Mouse (Mus musculus) ES-E14 (cell line): Measurements from ENCODE around the gene Six6. TPM values are rescaled to one million over a fixed set of nuclear protein-coding genes. Genes with fewer than 3 reads are reported as not detected.
A peak's percentile ranks its signal among the peaks of the same experiment; 100 is the strongest.

Source experiments
- DNase-seq: peaks from one replicate; pipeline ENCODE4 v3.0.0-alpha.2; 2013; ENCODE audit warnings: low read depth, low spot score
- H3K27ac ChIP-seq: 2 replicates; pipeline ENCODE4 v1.5.1; 2012; ENCODE audit warnings: low read depth, mild to moderate bottlenecking, low read length, moderate library complexity, mixed read lengths; ENCODE audit not compliant: poor library complexity, insufficient read depth, severe bottlenecking
- H3K36me3 ChIP-seq: 2 replicates; pipeline ENCODE4 v1.6.1; 2012; ENCODE audit warnings: mild to moderate bottlenecking, low read length, moderate library complexity, mixed read lengths; ENCODE audit not compliant: control insufficient read depth, poor library complexity, insufficient read depth, severe bottlenecking
- H3K4me1 ChIP-seq, 2 experiments: fragments of 150-350 bp in 1 of 2; sonication (generic) in 1 of 2; 2 replicates each; pipeline ENCODE4 v1.6.1; 2012; ENCODE audit warnings: low read length in 2 of 2, mild to moderate bottlenecking in 1 of 2, mixed read lengths in 1 of 2; ENCODE audit not compliant: control insufficient read depth in 2 of 2, insufficient read depth in 2 of 2, poor library complexity in 1 of 2
- H3K4me3 ChIP-seq, 2 experiments: fragments of 150-350 bp in 1 of 2; sonication (generic) in 1 of 2; 2 replicates each; pipeline ENCODE4 v1.5.1; 2012; ENCODE audit warnings: low read length in 2 of 2, low read depth in 1 of 2, mild to moderate bottlenecking in 1 of 2, mixed read lengths in 1 of 2; ENCODE audit not compliant: insufficient read depth in 1 of 2, poor library complexity in 1 of 2, severe bottlenecking in 1 of 2
- H3K9ac ChIP-seq: 2 replicates; pipeline ENCODE4 v1.6.1; 2012; ENCODE audit warnings: low read depth, mild to moderate bottlenecking, low read length, mixed read lengths; ENCODE audit not compliant: poor library complexity, insufficient read depth, severe bottlenecking
- H3K9me3 ChIP-seq: fragments of 150-350 bp; sonication (generic); 2 replicates; pipeline ENCODE4 v1.6.1; 2012; ENCODE audit warnings: low read depth, mild to moderate bottlenecking, low read length; ENCODE audit not compliant: control insufficient read depth, insufficient read depth
- CHD2 ChIP-seq: IDR thresholded peaks from 2 replicates; pipeline ENCODE4 v1.6.1; 2014; ENCODE audit warnings: mild to moderate bottlenecking, low read depth, low read length, inconsistent platforms
- HCFC1 ChIP-seq: IDR thresholded peaks from 2 replicates; pipeline ENCODE4 v1.6.1; 2012; ENCODE audit warnings: low read length, inconsistent platforms, borderline replicate concordance; ENCODE audit not compliant: insufficient read depth
- MAFK ChIP-seq: IDR thresholded peaks from 2 replicates; pipeline ENCODE4 v1.6.1; 2014; ENCODE audit warnings: mild to moderate bottlenecking, low read depth, low read length, inconsistent platforms; ENCODE audit not compliant: insufficient read depth
- ZC3H11A ChIP-seq: IDR thresholded peaks from 2 replicates; pipeline ENCODE4 v1.6.1; 2012; ENCODE audit warnings: low read depth, mild to moderate bottlenecking, inconsistent platforms, low read length, borderline replicate concordance
- ZNF384 ChIP-seq: IDR thresholded peaks from 2 replicates; pipeline ENCODE4 v1.6.1; 2012; ENCODE audit warnings: low read depth, low read length, inconsistent platforms
- in situ Hi-C, 2 experiments: fragments of 600-800 bp; cut with MboI; formaldehyde crosslinking; loops; one replicate each; pipeline ENCODE4 v1.15.1; 2025; ENCODE audit warnings: low sequenced_read_pairs in 2 of 2, inconsistent platforms in 1 of 2; ENCODE audit not compliant: unreplicated experiment in 2 of 2
- total RNA-seq: library from RNA; depleted of rRNA; stranded (reverse); fragments of 300-350 nt; gene quantifications from 2 replicates; pipeline ENCODE4 v1.2.3, GENCODE M21; 2012; rRNA removed

The Six6 gene
- total RNA-seq, result not detected in 2 replicates

DNA sequence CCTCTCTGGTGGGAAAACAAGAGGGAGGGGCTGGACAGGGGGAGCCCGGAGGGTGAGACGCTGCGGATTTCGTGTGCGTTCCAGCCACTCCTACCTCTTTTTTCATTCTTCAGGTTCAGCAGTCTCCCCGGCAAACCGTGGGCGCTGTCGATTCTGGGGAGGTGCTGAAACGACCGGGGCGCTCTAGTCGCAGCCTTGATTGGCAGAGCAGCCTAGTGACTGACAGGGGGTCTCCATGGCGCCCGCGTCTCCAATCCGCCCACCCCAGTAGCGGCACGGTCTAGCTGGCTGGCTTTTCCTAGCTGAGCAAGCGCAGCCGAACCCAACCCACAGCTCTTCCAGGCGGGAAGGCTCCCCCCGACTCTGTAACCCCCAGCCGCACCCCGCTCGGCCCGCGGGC lies at the start of gene Six6:
TSS of gene Six6 (plus strand) at position 277 of the 400 bp plus-strand sequence.
- Histone ChIP-seq H3K9me3 (no peaks in the 10 kb centered on the region), H3K4me3 (peak within 1 kb of the TSS; percentile 61 to 76), H3K27ac (no peak within 1 kb of the TSS), H3K4me1 (0 out of 4 replicates have a peak, but pooled peaks cover 0 to 3% of the 10 kb centered on the region in 2 experiments), H3K9ac (no peak within 1 kb of the TSS), H3K36me3 (no peaks in the 10 kb centered on the region)
- TF ChIP-seq CHD2, result no peak
- TF ChIP-seq ZNF384, result peak; percentile 64; the same call in 1 of the 2 replicates
- in situ Hi-C loops, result no loop called here
- peak; percentile 75 for DNase-seq

DNA sequence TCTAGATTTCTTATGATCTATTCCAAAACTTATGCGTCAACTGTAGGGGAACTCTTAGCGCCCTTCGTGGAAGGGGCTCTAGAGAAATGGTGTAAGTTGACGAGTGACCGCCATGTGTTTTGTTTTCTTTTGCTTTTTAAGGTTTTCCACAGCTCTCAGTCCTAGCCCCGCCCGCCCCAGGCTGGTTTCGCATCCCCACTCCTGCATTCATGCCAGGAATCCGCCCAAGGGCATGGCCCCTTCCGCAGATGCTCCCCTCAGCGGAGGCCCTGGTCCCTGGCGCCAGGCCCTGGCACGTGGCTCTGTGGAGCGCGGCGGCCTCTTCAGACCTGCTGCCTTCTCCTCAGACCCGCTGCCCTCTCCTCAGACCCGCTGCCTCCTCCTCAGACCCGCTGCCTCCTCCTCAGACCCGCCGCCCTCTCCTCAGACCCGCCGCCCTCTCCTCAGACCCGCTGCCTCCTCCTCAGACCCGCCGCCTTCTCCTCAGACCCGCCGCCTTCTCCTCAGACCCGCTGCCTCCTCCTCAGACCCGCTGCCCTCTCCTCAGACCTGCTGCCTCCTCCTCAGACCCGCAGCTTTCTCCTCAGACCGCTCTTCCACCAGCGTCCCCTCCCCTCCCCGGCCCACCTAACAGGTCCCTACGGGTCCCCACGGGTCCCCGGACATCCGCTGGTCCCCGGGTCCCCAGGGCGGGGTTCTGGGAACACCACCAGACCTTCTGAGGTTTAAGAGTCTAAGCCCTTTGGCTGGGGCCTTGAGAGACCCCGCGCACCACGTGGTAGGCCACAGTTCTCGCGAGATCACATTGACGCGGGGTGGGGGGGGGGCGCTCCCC lies 22.3 kb upstream of the Six6 start:
- peak overlapping the region; percentile 89 for H3K9ac ChIP-seq
- H3K4me3 ChIP-seq, result peak overlapping the region; percentile 60 to 75
- H3K27ac ChIP-seq, result peak overlapping the region; percentile 41
- in situ Hi-C loops, result no loop called here
- TF ChIP-seq MAFK, result no peak
- TF ChIP-seq CHD2, result peak; percentile 98
- TF ChIP-seq HCFC1, result peak; percentile 52; the same call in 1 of the 2 replicates
- TF ChIP-seq ZC3H11A, result no peak
- TF ChIP-seq ZNF384, result no peak
- no peaks in the 10 kb centered on the region for H3K9me3 ChIP-seq
- no peak for DNase-seq
- no peaks in the 10 kb centered on the region; the same call in 1 of the 2 replicates for H3K36me3 ChIP-seq
- H3K4me1 ChIP-seq, result no peaks in the 10 kb centered on the region

DNA sequence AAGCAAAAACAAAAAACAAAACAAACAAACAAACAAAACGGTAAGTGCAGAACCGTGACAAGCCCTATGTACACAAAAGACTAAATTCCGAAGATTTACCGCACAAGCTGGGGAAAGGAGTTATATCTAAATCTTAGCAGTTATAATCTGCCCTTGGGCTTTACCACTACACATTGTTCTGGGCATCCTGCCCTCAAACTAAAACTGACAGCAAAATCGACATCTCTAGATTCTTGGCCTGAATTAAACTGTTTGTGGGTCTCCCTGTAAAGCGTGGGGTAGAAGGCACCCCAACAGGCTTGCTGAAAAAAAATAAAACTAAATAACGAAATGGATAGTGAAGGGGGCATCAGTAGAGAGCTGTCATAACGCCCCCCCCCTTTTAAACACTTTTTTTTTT lies 2.9 kb upstream of the Six6 start:
- in situ Hi-C loops, result no loop called here
- no peak for DNase-seq
- Histone ChIP-seq H3K36me3 (no peaks in the 10 kb centered on the region), H3K4me1 (no peaks in the 10 kb centered on the region), H3K9ac (no peak overlapping the region), H3K9me3 (no peaks in the 10 kb centered on the region), H3K27ac (no peak overlapping the region), H3K4me3 (no peak overlapping the region)
- TF ChIP-seq MAFK, result no peak
- no peak for TF ChIP-seq HCFC1

DNA sequence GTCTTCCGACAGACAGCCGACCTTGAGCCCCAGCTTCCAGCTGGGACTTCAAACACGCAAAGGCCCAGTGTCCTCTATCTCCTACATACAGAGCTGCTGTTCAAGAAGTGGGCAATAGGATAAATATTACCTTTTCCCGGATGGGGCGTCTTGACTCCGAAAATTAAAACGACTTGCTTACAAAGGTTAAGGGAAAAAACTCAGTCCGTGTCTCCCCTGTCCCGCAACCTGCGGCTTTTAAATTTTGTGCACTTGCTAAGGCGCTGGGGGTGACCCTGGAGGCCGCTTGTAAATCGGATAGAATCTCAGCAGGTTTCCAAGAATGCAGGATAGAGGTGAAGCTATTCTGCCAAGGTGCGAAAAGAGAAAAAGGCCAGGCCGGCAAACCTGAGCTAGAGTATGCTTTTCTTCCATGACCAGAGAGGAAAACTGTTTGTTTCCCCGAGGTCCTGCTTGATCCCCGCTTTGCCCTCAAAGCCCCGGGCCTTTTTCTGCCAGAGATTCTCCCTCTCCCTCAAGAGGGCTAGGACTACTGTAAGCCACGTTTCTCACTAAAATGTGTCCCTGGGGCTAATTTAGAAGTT lies 2.1 kb upstream of the Six6 start:
- in situ Hi-C loops, result no loop called here
- Histone ChIP-seq H3K9me3 (no peaks in the 10 kb centered on the region), H3K4me3 (no peak overlapping the region), H3K4me1 (no peaks in the 10 kb centered on the region), H3K36me3 (no peaks in the 10 kb centered on the region), H3K9ac (no peak overlapping the region), H3K27ac (no peak overlapping the region)
- no peak for TF ChIP-seq MAFK
- no peak for TF ChIP-seq ZC3H11A
- no peak for DNase-seq

DNA sequence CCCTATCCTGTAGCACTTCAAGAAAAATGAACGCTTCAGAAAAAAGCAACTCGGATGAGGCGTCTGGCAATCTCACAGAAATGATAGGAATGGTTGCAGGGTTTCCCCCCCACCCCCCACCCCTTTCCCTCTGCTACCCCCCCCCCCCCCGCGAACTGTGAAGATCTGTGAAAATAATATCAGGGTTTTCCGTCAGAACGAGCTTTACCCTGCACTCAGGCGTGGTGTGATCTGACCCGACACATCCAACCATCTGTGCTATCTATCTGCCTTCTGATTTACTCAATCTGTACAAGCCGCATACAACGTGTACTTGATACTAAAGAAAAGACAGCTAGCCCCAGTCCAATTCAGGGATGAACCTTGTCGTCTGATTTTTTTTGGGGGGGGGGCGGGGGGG lies 1.5 kb upstream of the Six6 start:
- H3K36me3 ChIP-seq, result no peaks in the 10 kb centered on the region
- H3K27ac ChIP-seq, result no peak overlapping the region
- no peak for TF ChIP-seq CHD2
- TF ChIP-seq ZC3H11A, result no peak
- no peak for TF ChIP-seq MAFK
- TF ChIP-seq ZNF384, result no peak
- TF ChIP-seq HCFC1, result no peak
- in situ Hi-C loops, result no loop called here
- no peaks in the 10 kb centered on the region for H3K9me3 ChIP-seq
- no peaks in the 10 kb centered on the region for H3K4me1 ChIP-seq
- no peak overlapping the region for H3K4me3 ChIP-seq
- H3K9ac ChIP-seq, result no peak overlapping the region
- DNase-seq, result no peak
